Comparison of ENCODE assay signal across 15 mouse cellular contexts in the genomic region with DNA sequence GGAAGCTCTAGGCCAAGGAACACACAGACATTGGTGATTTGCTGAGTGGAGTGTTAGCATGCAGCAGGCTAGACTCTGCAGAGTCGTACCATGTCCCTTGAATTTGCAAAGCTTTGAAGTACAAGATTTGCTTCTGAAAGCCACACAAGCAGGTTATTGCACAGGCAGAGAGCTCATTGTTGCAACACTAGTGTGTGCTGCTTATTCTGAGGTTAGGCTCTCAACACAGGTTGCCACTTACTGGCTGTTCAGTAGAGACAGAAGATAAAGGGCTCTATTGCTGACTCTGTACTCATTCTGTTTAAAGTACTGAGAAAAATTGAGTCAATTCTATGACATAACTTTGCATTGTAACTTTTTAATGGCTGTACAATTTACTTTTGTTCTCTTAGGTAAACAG.
"Had no signal": no experiment of that assay in that cellular context is flagged by ENCODE, and none has a peak within 500 bp of the region (broad histone marks: within the 10 kb centered on the region; RNA-seq: fewer than 3 reads in every experiment).

No protein-coding gene starts in this region.

- ATAC-seq: intestine, postnatal 0 days; liver, embryonic 12.5 days had no signal

- H3K4me3 ChIP-seq: limb, embryonic 13.5 days; liver, embryonic 12.5 days; lung, embryonic 15.5 days; midbrain, embryonic 10.5 days; myocyte; neural tube, embryonic 15.5 days had no signal

- H3K4me2 ChIP-seq: limb, embryonic 13.5 days; liver, embryonic 12.5 days; lung, embryonic 15.5 days; neural tube, embryonic 15.5 days had no signal

- H3K27me3 ChIP-seq: limb, embryonic 13.5 days; liver, embryonic 12.5 days; lung, embryonic 15.5 days; neural tube, embryonic 15.5 days had no signal

- H3K9ac ChIP-seq: limb, embryonic 13.5 days; liver, embryonic 12.5 days; lung, embryonic 15.5 days; neural tube, embryonic 15.5 days had no signal

- DNase-seq: kidney, adult 9 months; kidney, postnatal 36 days; left cerebral cortex, postnatal 4 days; midbrain, embryonic 14.5 days; right cerebral cortex, adult 18-20 months; right cerebral cortex, postnatal 25 days; thymus, postnatal 36 days had no signal

- H3K27ac ChIP-seq: kidney, postnatal 0 days; limb, embryonic 13.5 days; liver, embryonic 12.5 days; lung, embryonic 15.5 days; midbrain, embryonic 10.5 days; neural tube, embryonic 15.5 days had no signal

- H3K36me3 ChIP-seq: limb, embryonic 13.5 days; liver, embryonic 12.5 days; lung, embryonic 15.5 days; midbrain, embryonic 10.5 days; neural tube, embryonic 15.5 days had no signal

- H3K4me1 ChIP-seq: limb, embryonic 13.5 days; liver, embryonic 12.5 days; lung, embryonic 15.5 days; neural tube, embryonic 15.5 days had no signal

- H3K9me3 ChIP-seq: limb, embryonic 13.5 days; liver, embryonic 12.5 days; lung, embryonic 15.5 days; midbrain, embryonic 10.5 days; neural tube, embryonic 15.5 days had no signal
